Mouse (Mus musculus) small intestine, adult 2 months (tissue): ENCODE results near the gene Tmem184a.

Experiments
- CTCF ChIP-seq: fragments of 200-500 bp; IDR thresholded peaks from 2 replicates; pipeline ENCODE4 v1.5.1; 2012; ENCODE audit warnings: low read depth, mild to moderate bottlenecking, control low read depth, inconsistent platforms, low read length, moderate library complexity, mixed read lengths; ENCODE audit not compliant: insufficient replicate concordance, insufficient read length; ENCODE audit errors: extremely low read depth
- POLR2A ChIP-seq: fragments of 200-500 bp; IDR thresholded peaks from 2 replicates; pipeline ENCODE4 v1.6.1; 2012; ENCODE audit warnings: low read depth, mild to moderate bottlenecking, control low read depth, inconsistent platforms, low read length, moderate library complexity

- TF ChIP-seq CTCF (no peak), POLR2A (no peak)
These were observed 25.6 kb downstream of the Tmem184a start for GRCm38 (mm10) chr5:139794137-139794536.
